ENCODE assay signal across 21 mouse cellular contexts in genomic region chr6:87921201-87921600, GRCm38 (mm10). TPM values are rescaled to one million over a fixed set of nuclear protein-coding genes. Genes with fewer than 3 reads are reported as not detected.
DNase-seq lines count a peak whose midpoint lies in the region; ATAC-seq and TF ChIP-seq lines count a peak whose summit lies in the region.
"Had no signal": no experiment of that assay in that cellular context is flagged by ENCODE, and none has a peak within 500 bp of the region (broad histone marks: within the 10 kb centered on the region; RNA-seq: fewer than 3 reads in every experiment).

No protein-coding gene starts in this region.

- no peaks in the 10 kb centered on the region for H3K27me3 ChIP-seq in thymus, adult 2 months (ENCODE audit: control insufficient read depth, insufficient read depth, low read length)
- no peaks in the 10 kb centered on the region for H3K27me3 ChIP-seq in midbrain, postnatal 0 days (ENCODE audit: insufficient read depth, low read length)
- H3K27me3 ChIP-seq: embryonic facial prominence, embryonic 12.5 days; forebrain, embryonic 13.5 days; forebrain, embryonic 15.5 days had no signal

- peak; percentile 11 for DNase-seq in thymus, adult 2 months
- DNase-seq in thymus, adult 18-20 months, result no peak
- DNase-seq in thymus, postnatal 14 days, result peak; percentile 9
- no peak for DNase-seq in thymus, postnatal 10 days (ENCODE audit: low spot score in 2 of 2)
- DNase-seq in naive thymus-derived CD4-positive, alpha-beta T cell, adult 2 months (ENCODE audit: low read depth), result peak; percentile 52
- DNase-seq in midbrain, postnatal 0 days (ENCODE audit: low spot score), result no peak
- DNase-seq: adrenal gland, adult 8-10 months; adrenal gland, postnatal 14 days; adrenal gland, postnatal 36 days; B cell, adult 2 months; cerebellum, adult 11-12 months; cerebellum, adult 2 months; cerebellum, adult 9-10 months; cerebellum, postnatal 10 days; cerebellum, postnatal 25 days; forebrain, postnatal 0 days had no signal

- no peak overlapping the region for H3K4me2 ChIP-seq in midbrain, postnatal 0 days (ENCODE audit: low read depth, low read length, poor library complexity, severe bottlenecking)
- H3K4me2 ChIP-seq: embryonic facial prominence, embryonic 12.5 days; forebrain, embryonic 13.5 days; forebrain, embryonic 15.5 days had no signal

- no peaks in the 10 kb centered on the region for H3K9me3 ChIP-seq in midbrain, postnatal 0 days (ENCODE audit: low read length)
- H3K9me3 ChIP-seq: embryonic facial prominence, embryonic 10.5 days; embryonic facial prominence, embryonic 12.5 days; forebrain, embryonic 13.5 days; forebrain, embryonic 15.5 days had no signal

- no peak for ATAC-seq in midbrain, postnatal 0 days (ENCODE audit: low FRiP score)
- ATAC-seq: activated CD4-positive, CD25-positive, alpha-beta regulatory T cell, adult 4 months; forebrain, embryonic 13.5 days; forebrain, embryonic 15.5 days; forebrain, postnatal 0 days had no signal

- WGBS in thymus, adult 2 months, result 25% methylated on average over 4 of the region's 4 CpGs
- 95% methylated on average over 4 of the region's 4 CpGs for WGBS in midbrain, postnatal 0 days

- H3K4me3 ChIP-seq in thymus, adult 2 months (ENCODE audit: control insufficient read depth, insufficient read depth, low read length), result no peak overlapping the region
- no peak overlapping the region for H3K4me3 ChIP-seq in midbrain, postnatal 0 days (ENCODE audit: low read depth, low read length)
- H3K4me3 ChIP-seq: embryonic facial prominence, embryonic 10.5 days; embryonic facial prominence, embryonic 12.5 days; forebrain, embryonic 13.5 days; forebrain, embryonic 15.5 days had no signal

- no peak overlapping the region for H3K9ac ChIP-seq in midbrain, postnatal 0 days (replicated peaks; ENCODE audit: low read length, poor library complexity, severe bottlenecking)
- H3K9ac ChIP-seq: embryonic facial prominence, embryonic 12.5 days; forebrain, embryonic 13.5 days; forebrain, embryonic 15.5 days; forebrain, postnatal 0 days had no signal

- H3K36me3 ChIP-seq in thymus, adult 2 months (ENCODE audit: control insufficient read depth, insufficient read depth, low read length), result peaks cover 15% of the 10 kb centered on the region
- peaks cover 27% of the 10 kb centered on the region for H3K36me3 ChIP-seq in midbrain, postnatal 0 days (ENCODE audit: insufficient read depth, low read length)

- no peak for TF ChIP-seq CTCF in thymus, adult 2 months (IDR thresholded peaks at IDR 0.05; ENCODE audit: borderline replicate concordance, control insufficient read depth, extremely low read depth, insufficient read depth, low read length, poor library complexity)
- TF ChIP-seq CTCF in midbrain, postnatal 0 days (IDR thresholded peaks at IDR 0.05), result no peak

- no peak for TF ChIP-seq POLR2A in thymus, adult 2 months (IDR thresholded peaks at IDR 0.05; ENCODE audit: control insufficient read depth, extremely low read depth, insufficient read depth, low read length, poor library complexity)

- peaks cover 4% of the 10 kb centered on the region for H3K4me1 ChIP-seq in thymus, adult 2 months (replicated peaks; ENCODE audit: control insufficient read depth, insufficient read depth, low read length)
- no peaks in the 10 kb centered on the region for H3K4me1 ChIP-seq in midbrain, postnatal 0 days (ENCODE audit: insufficient read depth, low read length)
- H3K4me1 ChIP-seq: embryonic facial prominence, embryonic 10.5 days; embryonic facial prominence, embryonic 12.5 days; forebrain, embryonic 15.5 days had no signal

- no peak overlapping the region; the same call in 1 of the 2 replicates for H3K27ac ChIP-seq in thymus, adult 2 months (ENCODE audit: control insufficient read depth, insufficient read depth, low read length)
- no peak overlapping the region for H3K27ac ChIP-seq in midbrain, postnatal 0 days (ENCODE audit: low read depth, low read length)
- H3K27ac ChIP-seq: embryonic facial prominence, embryonic 10.5 days; embryonic facial prominence, embryonic 12.5 days; forebrain, embryonic 13.5 days; forebrain, embryonic 15.5 days had no signal

RNA-seq across cellular contexts. Expression of gene Hmces, which starts 7.5 kb away (rescaled TPM):
- 28.8 and 31.9 TPM in 2 replicates for polyA plus RNA-seq in thymus, adult 2 months (2012; rRNA removed)
- total RNA-seq in midbrain, postnatal 0 days (2014; rRNA removed), result 30.7 and 33.0 TPM in 2 replicates
- 34.6 and 35.5 TPM in 2 replicates for polyA plus RNA-seq in midbrain, postnatal 0 days (2015; fragmentation: Nextera tagmentation; extraction: Ambion mirVana)

RNA-seq across cellular contexts. Expression of gene Copg1, which starts 33.6 kb away (rescaled TPM):
- 69.3 and 72.4 TPM in 2 replicates for polyA plus RNA-seq in thymus, adult 2 months (2012; rRNA removed)
- 202 and 226 TPM in 2 replicates for total RNA-seq in midbrain, postnatal 0 days (2014; rRNA removed)
- 191 and 216 TPM in 2 replicates for polyA plus RNA-seq in midbrain, postnatal 0 days (2015; fragmentation: Nextera tagmentation; extraction: Ambion mirVana)

Comparison
In these comparisons a context has a peak if more than half of its experiments do, and no peak if none do; other contexts are left out.
1. DNase-seq: peak in thymus, adult 2 months (single experiment), thymus, postnatal 14 days (single experiment) and naive thymus-derived CD4-positive, alpha-beta T cell, adult 2 months (single experiment); none in thymus, adult 18-20 months (0 of 2), thymus, postnatal 10 days (0 of 2) and midbrain, postnatal 0 days (single experiment).